Comparison of ENCODE assay signal across 8 mouse cellular contexts in genomic region chr17:24426471-24427169, GRCm38 (mm10). TPM values are rescaled to one million over a fixed set of nuclear protein-coding genes. Genes with fewer than 3 reads are reported as not detected.
A peak's percentile ranks its signal among the peaks of the same experiment; 100 is the strongest.
DNase-seq lines count a peak whose midpoint lies in the region; ATAC-seq and TF ChIP-seq lines count a peak whose summit lies in the region.

Gene Eci1, plus strand, starts transcription at chr17:24426641.

- peaks cover 22% of the 10 kb centered on the region for H3K4me1 ChIP-seq in G1E (ENCODE audit: insufficient read depth, low read depth, low read length)
- H3K4me1 ChIP-seq in forebrain, embryonic 16.5 days (replicated peaks; ENCODE audit: control insufficient read depth, insufficient read depth, low read length), result peaks cover 12% of the 10 kb centered on the region
- H3K4me1 ChIP-seq in lung, embryonic 14.5 days (ENCODE audit: insufficient read depth), result no peaks in the 10 kb centered on the region
- H3K4me1 ChIP-seq in olfactory bulb, adult 2 months (ENCODE audit: control insufficient read depth, insufficient read depth, low read length), result peaks cover 13% of the 10 kb centered on the region
- H3K4me1 ChIP-seq in thymus, adult 2 months (replicated peaks; ENCODE audit: control insufficient read depth, insufficient read depth, low read length), result peaks cover 7% of the 10 kb centered on the region; the same call in 1 of the 2 replicates

- ATAC-seq in G1E (ENCODE audit: extremely low read depth, insufficient number of reproducible peaks, low FRiP score, poor library complexity, severe bottlenecking), result peak; percentile 94
- peak; percentile 97 for ATAC-seq in forebrain, embryonic 16.5 days
- peak; percentile 100 for ATAC-seq in lung, embryonic 14.5 days (ENCODE audit: insufficient read depth)

- peaks cover 66% of the 10 kb centered on the region for H3K36me3 ChIP-seq in G1E (replicated peaks)
- H3K36me3 ChIP-seq in forebrain, embryonic 16.5 days (ENCODE audit: control insufficient read depth, insufficient read depth), result peaks cover 17% of the 10 kb centered on the region
- peaks cover 45% of the 10 kb centered on the region for H3K36me3 ChIP-seq in lung, embryonic 14.5 days (ENCODE audit: insufficient read depth)
- peaks cover 33% of the 10 kb centered on the region for H3K36me3 ChIP-seq in thymus, adult 2 months (ENCODE audit: control insufficient read depth, insufficient read depth, low read length)

- no peaks in the 10 kb centered on the region for H3K9me3 ChIP-seq in G1E (replicated peaks)
- no peaks in the 10 kb centered on the region for H3K9me3 ChIP-seq in forebrain, embryonic 16.5 days (ENCODE audit: control insufficient read depth, low read length)
- no peaks in the 10 kb centered on the region for H3K9me3 ChIP-seq in lung, embryonic 14.5 days (ENCODE audit: low read depth, low read length)

- H3K27me3 ChIP-seq in G1E (ENCODE audit: insufficient read depth, low read length), result no peaks in the 10 kb centered on the region
- no peaks in the 10 kb centered on the region for H3K27me3 ChIP-seq in forebrain, embryonic 16.5 days (replicated peaks; ENCODE audit: control insufficient read depth, insufficient read depth, low read length)
- H3K27me3 ChIP-seq in lung, embryonic 14.5 days (ENCODE audit: insufficient read depth, low read length), result no peaks in the 10 kb centered on the region
- H3K27me3 ChIP-seq in thymus, adult 2 months (ENCODE audit: control insufficient read depth, insufficient read depth, low read length), result no peaks in the 10 kb centered on the region

- under 1% methylated on average over 48 of the region's 48 CpGs for WGBS in forebrain, embryonic 16.5 days
- under 1% methylated on average over 48 of the region's 48 CpGs for WGBS in lung, embryonic 14.5 days
- WGBS in olfactory bulb, adult 2 months, result under 1% methylated on average over 48 of the region's 48 CpGs
- 3% methylated on average over 48 of the region's 48 CpGs for WGBS in thymus, adult 2 months

- intact Hi-C loops in heart, postnatal 36 days (cut with DNase I), result no loop called here

- no peak for TF ChIP-seq CTCF in G1E (IDR thresholded peaks at IDR 0.05; ENCODE audit: low read depth, low read length)
- TF ChIP-seq CTCF in layer of hippocampus, adult 2 months (conservative IDR thresholded peaks at IDR 0.05), result no peak
- TF ChIP-seq CTCF in lung, embryonic 14.5 days (IDR thresholded peaks at IDR 0.05; ENCODE audit: low read depth), result no peak
- no peak for TF ChIP-seq CTCF in olfactory bulb, adult 2 months (IDR thresholded peaks at IDR 0.05; ENCODE audit: insufficient read depth, low read depth, low read length)
- no peak for TF ChIP-seq CTCF in thymus, adult 2 months (IDR thresholded peaks at IDR 0.05; ENCODE audit: borderline replicate concordance, control insufficient read depth, extremely low read depth, insufficient read depth, low read length, poor library complexity)

- peak within 1 kb of the TSS; percentile 91 for H3K27ac ChIP-seq in forebrain, embryonic 16.5 days (ENCODE audit: low read length)
- H3K27ac ChIP-seq in layer of hippocampus, adult 2 months, result peak within 1 kb of the TSS; percentile 93
- peak within 1 kb of the TSS; percentile 97 for H3K27ac ChIP-seq in lung, embryonic 14.5 days (ENCODE audit: low read depth)
- peak within 1 kb of the TSS; percentile 97 for H3K27ac ChIP-seq in olfactory bulb, adult 2 months (ENCODE audit: insufficient read depth, low read depth, low read length)
- no peak within 1 kb of the TSS for H3K27ac ChIP-seq in thymus, adult 2 months (ENCODE audit: control insufficient read depth, insufficient read depth, low read length)

- H3K4me2 ChIP-seq in forebrain, embryonic 16.5 days (ENCODE audit: low read length), result peak within 1 kb of the TSS; percentile 63
- H3K4me2 ChIP-seq in lung, embryonic 14.5 days, result peak within 1 kb of the TSS; percentile 73

- DNase-seq in G1E (ENCODE audit: low spot score), result peak; percentile 88
- peak; percentile 96 to 99 for DNase-seq in cerebellum, adult 18-20 months
- DNase-seq in heart, postnatal 36 days, result peak; percentile 93
- peak; percentile 87 to 94 for DNase-seq in layer of hippocampus, adult 2 months (ENCODE audit: low spot score in 2 of 2)
- peak; percentile 96 for DNase-seq in lung, embryonic 14.5 days
- DNase-seq in thymus, adult 2 months, result peak; percentile 65

- peak; percentile 79 for TF ChIP-seq POLR2A in olfactory bulb, adult 2 months (IDR thresholded peaks at IDR 0.05; ENCODE audit: insufficient read depth, low read depth, low read length)
- TF ChIP-seq POLR2A in thymus, adult 2 months (IDR thresholded peaks at IDR 0.05; ENCODE audit: control insufficient read depth, extremely low read depth, insufficient read depth, low read length, poor library complexity), result 0 out of 2 replicates have a peak, but pooled peaks have one; percentile 33

- peak within 1 kb of the TSS; percentile 83 for H3K4me3 ChIP-seq in G1E (ENCODE audit: low read depth, low read length)
- H3K4me3 ChIP-seq in forebrain, embryonic 16.5 days (replicated peaks; ENCODE audit: low read length), result peak within 1 kb of the TSS; percentile 73
- peak within 1 kb of the TSS; percentile 71 for H3K4me3 ChIP-seq in layer of hippocampus, adult 2 months
- H3K4me3 ChIP-seq in lung, embryonic 14.5 days (ENCODE audit: low read depth, low read length), result peak within 1 kb of the TSS; percentile 66
- H3K4me3 ChIP-seq in olfactory bulb, adult 2 months (ENCODE audit: insufficient read depth, low read depth, low read length), result peak within 1 kb of the TSS; percentile 90
- H3K4me3 ChIP-seq in thymus, adult 2 months (ENCODE audit: control insufficient read depth, insufficient read depth, low read length), result peak within 1 kb of the TSS; percentile 51

- peak within 1 kb of the TSS; percentile 85 for H3K9ac ChIP-seq in forebrain, embryonic 16.5 days (replicated peaks; ENCODE audit: low read depth, low read length)
- H3K9ac ChIP-seq in lung, embryonic 14.5 days, result peak within 1 kb of the TSS; percentile 89

RNA-seq across cellular contexts. Expression of gene Eci1, which starts in this region (rescaled TPM):
- total RNA-seq in G1E (2014; fragmentation: Nextera tagmentation), result 53.1 and 65.7 TPM in 2 replicates
- 39.4 and 45.4 TPM in 2 replicates for total RNA-seq in G1E (2017)
- 40.9 and 52.2 TPM in 2 replicates for polyA plus RNA-seq in G1E (2012)
- 30.4 and 34.8 TPM in 2 replicates for polyA plus RNA-seq in forebrain, embryonic 16.5 days (2015; fragmentation: Nextera tagmentation; extraction: Ambion mirVana)
- total RNA-seq in heart, postnatal 36 days (2021), result 100 to 1,000 TPM; 511 to 548 TPM
- 10 to 100 TPM; 30.7 to 35.5 TPM for total RNA-seq in layer of hippocampus, adult 2 months (2021)
- polyA plus RNA-seq in lung, embryonic 14.5 days (2014; fragmentation: Nextera tagmentation; extraction: Ambion mirVana), result 79.8 and 80.8 TPM in 2 replicates
- polyA plus RNA-seq in olfactory bulb, adult 2 months (2012; ENCODE audit: insufficient read depth, insufficient read length, low replicate concordance, missing spikeins), result not detected in 2 replicates
- polyA plus RNA-seq in thymus, adult 2 months (2012; rRNA removed), result 41.6 and 57.0 TPM in 2 replicates

Comparison
In these comparisons a context has a peak if more than half of its experiments do, and no peak if none do; other contexts are left out.
1. RNA of gene Eci1 (total RNA-seq): 511 to 548 TPM in heart, postnatal 36 days; 39.4 to 65.7 TPM in G1E and 30.7 to 35.5 TPM in layer of hippocampus, adult 2 months; every median in the first group is over 4 times any median in the second.
2. RNA of gene Eci1 (polyA plus RNA-seq): 79.8 to 80.8 TPM in lung, embryonic 14.5 days, 41.6 to 57.0 TPM in thymus, adult 2 months, 40.9 to 52.2 TPM in G1E and 30.4 to 34.8 TPM in forebrain, embryonic 16.5 days; not detected in olfactory bulb, adult 2 months; every median in the first group is over 10 times any median in the second.
3. Peak in every context shown above with its lines, with median percentiles within 50 percentile points of each other: ATAC-seq, DNase-seq and H3K4me3 ChIP-seq.